Mouse (Mus musculus) gastrocnemius, postnatal 25 days (tissue): ENCODE measurements around the gene Ly6g6e. TPM values are rescaled to one million over a fixed set of nuclear protein-coding genes. Genes with fewer than 3 reads are reported as not detected.
"Not testable (repeated sequence)": the region's sequence is repeated elsewhere in the genome, so short reads cannot be mapped to it uniquely, and the experiment has no call there.

Source experiments
- DNase-seq: peaks from one replicate; pipeline ENCODE4 v3.0.0; 2022
- total RNA-seq, 2 experiments: library from RNA; stranded (reverse); gene quantifications; 1 replicate in 1 of 2; 2 replicates in 1 of 2; pipeline ENCODE4 v1.2.3; 2021

The Ly6g6e gene
- total RNA-seq, 2 experiments from 2014 or later: not detected

GRCm38 (mm10) chr17:35102299-35102698 is 25.6 kb downstream of the Ly6g6e start:
- DNase-seq: no peak

GRCm38 (mm10) chr17:35103221-35103690 is 26.6 kb downstream of the Ly6g6e start:
- DNase-seq: peak; percentile 27

GRCm38 (mm10) chr17:35104079-35104478 is 27.4 kb downstream of the Ly6g6e start:
- DNase-seq: no peak

- DNase-seq: no peak
Measured at GRCm38 (mm10) chr17:35104754-35105153, 28.1 kb downstream of the Ly6g6e start.

GRCm38 (mm10) chr17:35105740-35106389 is 29.2 kb downstream of the Ly6g6e start:
- DNase-seq: no peak

GRCm38 (mm10) chr17:35106522-35106921 is 29.8 kb downstream of the Ly6g6e start:
- DNase-seq: no peak

GRCm38 (mm10) chr17:35108097-35108496 is 31.4 kb downstream of the Ly6g6e start, which contains the start of gene Ly6g5c:
Gene Ly6g5c (plus strand): TSS chr17:35108279.
- DNase-seq: no peak

- DNase-seq: no peak
Measured at GRCm38 (mm10) chr17:35111774-35112173, 35.1 kb downstream of the Ly6g6e start.

GRCm38 (mm10) chr17:35115046-35116019 is 38.6 kb downstream of the Ly6g6e start, which contains the start of gene Ly6g5b:
Gene Ly6g5b (minus strand): TSS chr17:35115428.
- DNase-seq: no peak

GRCm38 (mm10) chr17:35120745-35121142 is 44.0 kb downstream of the Ly6g6e start:
- no peak for DNase-seq

GRCm38 (mm10) chr17:35121143-35121799 is 44.6 kb downstream of the Ly6g6e start, which contains the start of gene Gpank1:
Gene Gpank1 (plus strand): TSS chr17:35121455.
- peak; percentile 99 for DNase-seq

- no peak for DNase-seq
Measured at GRCm38 (mm10) chr17:35121871-35122303, 45.2 kb downstream of the Ly6g6e start, which contains the start of gene Csnk2b. Gene Csnk2b (minus strand): TSS chr17:35122053.

- not testable (repeated sequence) for DNase-seq
Measured at GRCm38 (mm10) chr17:35123287-35123686, 46.6 kb downstream of the Ly6g6e start.

- not testable (repeated sequence) for DNase-seq
Measured at GRCm38 (mm10) chr17:35124261-35124896, 47.7 kb downstream of the Ly6g6e start.

- no peak for DNase-seq
Measured at GRCm38 (mm10) chr17:35125081-35125480, 48.4 kb downstream of the Ly6g6e start.

GRCm38 (mm10) chr17:35125578-35125977 is 48.9 kb downstream of the Ly6g6e start:
- no peak for DNase-seq

- peak; percentile 73 for DNase-seq
Measured at GRCm38 (mm10) chr17:35126206-35126611, 49.5 kb downstream of the Ly6g6e start, which contains the start of gene D17H6S53E. Gene D17H6S53E (plus strand): TSS chr17:35126373.

GRCm38 (mm10) chr17:35127017-35127416 is 50.3 kb downstream of the Ly6g6e start:
- no peak for DNase-seq
